Mouse (Mus musculus) E14TG2a.4 (cell line): ENCODE measurements around the gene Zfp719.

Source experiments
- CTCF ChIP-seq: conservative IDR thresholded peaks from 2 replicates; pipeline ENCODE4 v1.5.1; 2014; ENCODE audit warnings: low read length
- NANOG ChIP-seq: IDR thresholded peaks from 2 replicates; pipeline ENCODE4 v1.6.1; 2014; ENCODE audit warnings: borderline replicate concordance, low read length, mixed read lengths
- POU5F1 ChIP-seq: IDR thresholded peaks from 2 replicates; pipeline ENCODE4 v1.6.1; 2014; ENCODE audit warnings: low read length, borderline replicate concordance

DNA sequence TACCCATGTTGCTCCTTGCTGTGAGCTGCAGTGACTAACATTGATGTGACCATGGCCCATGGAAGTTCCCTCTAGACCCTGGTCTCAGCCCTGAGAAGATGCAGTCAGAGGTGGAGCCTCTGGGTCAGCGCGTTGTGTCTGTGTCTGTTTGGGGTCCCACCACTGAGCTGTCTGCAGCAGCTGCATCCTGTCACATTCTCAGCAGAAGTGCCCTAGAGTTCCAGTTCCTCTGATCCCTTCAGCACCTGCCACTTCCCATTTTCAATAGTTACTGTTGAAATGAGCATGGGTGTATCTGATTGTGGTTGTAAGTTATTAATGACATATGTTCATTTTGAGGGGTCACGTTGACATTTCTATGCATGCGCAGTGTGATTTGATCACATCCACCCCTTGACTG, 26.3 kb upstream of the Zfp719 start:
- TF ChIP-seq CTCF (no peak), NANOG (no peak), POU5F1 (no peak)
